Mouse (Mus musculus): ENCODE measurements around the gene Fam180a. TPM values are rescaled to one million over a fixed set of nuclear protein-coding genes. Genes with fewer than 3 reads are reported as not detected.
"Not testable (repeated sequence)": the region's sequence is repeated elsewhere in the genome, so short reads cannot be mapped to it uniquely, and the experiment has no call there.

Fam180a gene
- 0.16 and 0.31 TPM in 2 replicates for polyA plus RNA-seq (2014; fragmentation: Nextera tagmentation; extraction: Ambion mirVana)

GRCm38 (mm10) chr6:35326111-35326515 is at the start of gene Fam180a:
Gene Fam180a, minus strand, starts transcription at chr6:35326141.
- H3K9ac ChIP-seq (ENCODE audit: low read depth, low read length): no peak within 1 kb of the TSS
- H3K27ac ChIP-seq (ENCODE audit: low read depth, low read length): no peak within 1 kb of the TSS
- no peak for ATAC-seq (replicated peaks; ENCODE audit: insufficient number of reproducible peaks, low FRiP score, low TSS enrichment)
- H3K4me3 ChIP-seq (ENCODE audit: low read depth, low read length): no peak within 1 kb of the TSS
- H3K27me3 ChIP-seq (ENCODE audit: control insufficient read depth, insufficient read depth, low read length): no peaks in the 10 kb centered on the region
- 0 out of 2 replicates have a peak, but pooled peaks cover 8% of the 10 kb centered on the region for H3K4me1 ChIP-seq (ENCODE audit: control insufficient read depth, insufficient read depth, low read length)
- no peaks in the 10 kb centered on the region for H3K36me3 ChIP-seq (ENCODE audit: control insufficient read depth, insufficient read depth, low read length)
- H3K4me2 ChIP-seq: no peak within 1 kb of the TSS
- H3K9me3 ChIP-seq (replicated peaks; ENCODE audit: control insufficient read depth, low read length): no peaks in the 10 kb centered on the region
- 66% methylated on average over 9 of the region's 9 CpGs for WGBS (ENCODE audit: insufficient replicate concordance)

DNA sequence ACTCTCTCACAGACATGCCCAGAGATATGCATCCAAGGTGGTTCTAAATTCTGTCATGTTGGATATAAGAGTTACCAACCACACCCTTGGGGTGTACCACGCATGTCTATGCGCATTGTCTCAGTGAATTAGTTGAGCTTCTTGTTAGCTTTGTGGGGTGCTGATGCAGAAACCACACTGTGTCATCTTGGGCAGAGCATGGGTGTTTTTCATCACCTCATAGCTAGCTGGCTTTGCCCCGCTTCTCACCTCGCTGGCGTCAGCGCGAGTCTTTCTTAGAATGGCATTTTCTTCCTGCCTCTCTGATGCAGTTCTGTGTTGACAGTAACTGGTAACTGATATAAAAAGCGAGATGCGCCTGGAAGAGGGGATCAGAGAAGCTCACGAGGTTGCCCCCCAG is 48.1 kb upstream of the Fam180a start:
- no peaks in the 10 kb centered on the region for H3K36me3 ChIP-seq (ENCODE audit: control insufficient read depth, insufficient read depth, low read length)
- no peak overlapping the region for H3K4me3 ChIP-seq (ENCODE audit: low read depth, low read length)
- no peak overlapping the region for H3K9ac ChIP-seq (ENCODE audit: low read depth, low read length)
- H3K9me3 ChIP-seq (replicated peaks; ENCODE audit: control insufficient read depth, low read length): no peaks in the 10 kb centered on the region
- no peaks in the 10 kb centered on the region for H3K4me1 ChIP-seq (ENCODE audit: control insufficient read depth, insufficient read depth, low read length)
- no peak overlapping the region for H3K27ac ChIP-seq (ENCODE audit: low read depth, low read length)
- WGBS (ENCODE audit: insufficient replicate concordance): 81% methylated on average over 10 of the region's 10 CpGs
- H3K27me3 ChIP-seq (ENCODE audit: control insufficient read depth, insufficient read depth, low read length): no peaks in the 10 kb centered on the region
- ATAC-seq (replicated peaks; ENCODE audit: insufficient number of reproducible peaks, low FRiP score, low TSS enrichment): no peak
- no peak overlapping the region for H3K4me2 ChIP-seq

DNA sequence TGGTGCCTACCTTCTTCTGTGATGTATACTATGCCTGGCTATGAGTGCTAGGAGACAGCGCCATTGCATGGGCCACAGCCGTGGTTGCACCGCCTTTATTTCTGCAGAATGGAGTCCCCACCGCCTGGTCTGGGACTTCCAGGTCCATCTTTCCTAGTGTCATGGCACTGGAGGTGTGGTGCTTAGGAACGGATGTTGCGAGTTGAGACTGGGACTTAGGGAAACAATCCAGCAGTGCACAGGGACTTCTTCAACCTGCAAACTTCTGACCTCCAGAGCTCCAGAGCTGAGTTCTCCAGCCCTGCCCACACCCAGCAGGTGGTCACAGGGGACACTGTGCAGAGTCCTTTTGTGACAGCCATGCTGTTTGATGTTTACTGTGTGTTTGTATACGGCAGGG is 44.4 kb upstream of the Fam180a start:
- no peak for ATAC-seq (replicated peaks; ENCODE audit: insufficient number of reproducible peaks, low FRiP score, low TSS enrichment)
- no peak overlapping the region for H3K4me2 ChIP-seq
- no peaks in the 10 kb centered on the region for H3K27me3 ChIP-seq (ENCODE audit: control insufficient read depth, insufficient read depth, low read length)
- H3K9ac ChIP-seq (ENCODE audit: low read depth, low read length): no peak overlapping the region
- H3K4me1 ChIP-seq (ENCODE audit: control insufficient read depth, insufficient read depth, low read length): no peaks in the 10 kb centered on the region
- WGBS (ENCODE audit: insufficient replicate concordance): 92% methylated on average over 7 of the region's 7 CpGs
- no peaks in the 10 kb centered on the region for H3K9me3 ChIP-seq (replicated peaks; ENCODE audit: control insufficient read depth, low read length)
- H3K27ac ChIP-seq (ENCODE audit: low read depth, low read length): no peak overlapping the region
- no peaks in the 10 kb centered on the region for H3K36me3 ChIP-seq (ENCODE audit: control insufficient read depth, insufficient read depth, low read length)
- no peak overlapping the region for H3K4me3 ChIP-seq (ENCODE audit: low read depth, low read length)

- H3K4me2 ChIP-seq; H3K4me3 ChIP-seq (ENCODE audit: low read depth, low read length); H3K4me1 ChIP-seq (ENCODE audit: control insufficient read depth, insufficient read depth, low read length); H3K27ac ChIP-seq (ENCODE audit: low read depth, low read length); H3K36me3 ChIP-seq (ENCODE audit: control insufficient read depth, insufficient read depth, low read length); ATAC-seq (replicated peaks; ENCODE audit: insufficient number of reproducible peaks, low FRiP score, low TSS enrichment); H3K27me3 ChIP-seq (ENCODE audit: control insufficient read depth, insufficient read depth, low read length); H3K9ac ChIP-seq (ENCODE audit: low read depth, low read length); H3K9me3 ChIP-seq (replicated peaks; ENCODE audit: control insufficient read depth, low read length): not testable (repeated sequence)
- WGBS (ENCODE audit: insufficient replicate concordance): 76% methylated on average over 14 of the region's 18 CpGs
Measured at GRCm38 (mm10) chr6:35369578-35370282, 43.8 kb upstream of the Fam180a start.

DNA sequence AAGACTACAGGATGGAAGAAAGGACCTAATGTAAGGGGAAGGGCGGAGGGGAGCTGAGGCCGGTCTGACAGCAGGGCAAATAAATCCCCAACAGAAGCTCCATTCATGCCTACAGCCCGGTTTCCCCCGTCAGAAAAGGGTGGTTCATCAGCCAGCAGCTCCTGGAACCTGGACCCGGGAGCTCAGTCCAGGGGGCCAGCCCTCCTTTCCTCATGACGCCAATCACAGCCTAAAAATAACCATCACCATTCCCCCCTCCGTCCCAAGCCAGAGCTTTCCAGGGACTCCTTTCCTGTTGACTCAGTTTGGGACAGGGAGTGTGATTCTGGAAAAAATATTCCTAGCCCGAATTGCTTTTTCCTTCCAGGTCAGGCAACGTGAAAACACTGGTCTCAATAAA is 36.7 kb upstream of the Fam180a start:
- Histone ChIP-seq H3K9me3 (replicated peaks; ENCODE audit: control insufficient read depth, low read length) (no peaks in the 10 kb centered on the region), H3K4me3 (ENCODE audit: low read depth, low read length) (no peak overlapping the region), H3K4me2 (peak overlapping the region; percentile 31), H3K4me1 (ENCODE audit: control insufficient read depth, insufficient read depth, low read length) (peaks cover 12% of the 10 kb centered on the region; the same call in 1 of the 2 replicates), H3K27me3 (ENCODE audit: control insufficient read depth, insufficient read depth, low read length) (no peaks in the 10 kb centered on the region), H3K36me3 (ENCODE audit: control insufficient read depth, insufficient read depth, low read length) (no peaks in the 10 kb centered on the region), H3K27ac (ENCODE audit: low read depth, low read length) (no peak overlapping the region), H3K9ac (ENCODE audit: low read depth, low read length) (no peak overlapping the region)
- WGBS (ENCODE audit: insufficient replicate concordance): 30% methylated on average over 9 of the region's 9 CpGs
- ATAC-seq (replicated peaks; ENCODE audit: insufficient number of reproducible peaks, low FRiP score, low TSS enrichment): no peak

- H3K4me2 ChIP-seq: no peak overlapping the region
Measured at GRCm38 (mm10) chr6:35355320-35355719, 29.4 kb upstream of the Fam180a start.

GRCm38 (mm10) chr6:35354622-35354998 is 28.7 kb upstream of the Fam180a start:
- no peaks in the 10 kb centered on the region for H3K36me3 ChIP-seq (ENCODE audit: control insufficient read depth, insufficient read depth, low read length)
- WGBS (ENCODE audit: insufficient replicate concordance): 46% methylated on average over 6 of the region's 6 CpGs
- no peaks in the 10 kb centered on the region for H3K9me3 ChIP-seq (replicated peaks; ENCODE audit: control insufficient read depth, low read length)
- peaks cover 3% of the 10 kb centered on the region; the same call in 1 of the 2 replicates for H3K4me1 ChIP-seq (ENCODE audit: control insufficient read depth, insufficient read depth, low read length)
- no peak overlapping the region for H3K27ac ChIP-seq (ENCODE audit: low read depth, low read length)
- ATAC-seq (replicated peaks; ENCODE audit: insufficient number of reproducible peaks, low FRiP score, low TSS enrichment): no peak
- H3K4me3 ChIP-seq (ENCODE audit: low read depth, low read length): no peak overlapping the region
- H3K27me3 ChIP-seq (ENCODE audit: control insufficient read depth, insufficient read depth, low read length): no peaks in the 10 kb centered on the region
- no peak overlapping the region for H3K9ac ChIP-seq (ENCODE audit: low read depth, low read length)
- no peak overlapping the region for H3K4me2 ChIP-seq

More at GRCm38 (mm10) chr6:35355320-35355719, 29.4 kb upstream of the Fam180a start:
- H3K4me3 ChIP-seq (ENCODE audit: low read depth, low read length): no peak overlapping the region
- WGBS (ENCODE audit: insufficient replicate concordance): 85% methylated on average over 3 of the region's 3 CpGs
- H3K36me3 ChIP-seq (ENCODE audit: control insufficient read depth, insufficient read depth, low read length): no peaks in the 10 kb centered on the region
- no peak overlapping the region for H3K27ac ChIP-seq (ENCODE audit: low read depth, low read length)
- H3K27me3 ChIP-seq (ENCODE audit: control insufficient read depth, insufficient read depth, low read length): no peaks in the 10 kb centered on the region
- H3K9ac ChIP-seq (ENCODE audit: low read depth, low read length): no peak overlapping the region
- ATAC-seq (replicated peaks; ENCODE audit: insufficient number of reproducible peaks, low FRiP score, low TSS enrichment): no peak
- no peaks in the 10 kb centered on the region for H3K9me3 ChIP-seq (replicated peaks; ENCODE audit: control insufficient read depth, low read length)
- H3K4me1 ChIP-seq (ENCODE audit: control insufficient read depth, insufficient read depth, low read length): peaks cover 3% of the 10 kb centered on the region; the same call in 1 of the 2 replicates

DNA sequence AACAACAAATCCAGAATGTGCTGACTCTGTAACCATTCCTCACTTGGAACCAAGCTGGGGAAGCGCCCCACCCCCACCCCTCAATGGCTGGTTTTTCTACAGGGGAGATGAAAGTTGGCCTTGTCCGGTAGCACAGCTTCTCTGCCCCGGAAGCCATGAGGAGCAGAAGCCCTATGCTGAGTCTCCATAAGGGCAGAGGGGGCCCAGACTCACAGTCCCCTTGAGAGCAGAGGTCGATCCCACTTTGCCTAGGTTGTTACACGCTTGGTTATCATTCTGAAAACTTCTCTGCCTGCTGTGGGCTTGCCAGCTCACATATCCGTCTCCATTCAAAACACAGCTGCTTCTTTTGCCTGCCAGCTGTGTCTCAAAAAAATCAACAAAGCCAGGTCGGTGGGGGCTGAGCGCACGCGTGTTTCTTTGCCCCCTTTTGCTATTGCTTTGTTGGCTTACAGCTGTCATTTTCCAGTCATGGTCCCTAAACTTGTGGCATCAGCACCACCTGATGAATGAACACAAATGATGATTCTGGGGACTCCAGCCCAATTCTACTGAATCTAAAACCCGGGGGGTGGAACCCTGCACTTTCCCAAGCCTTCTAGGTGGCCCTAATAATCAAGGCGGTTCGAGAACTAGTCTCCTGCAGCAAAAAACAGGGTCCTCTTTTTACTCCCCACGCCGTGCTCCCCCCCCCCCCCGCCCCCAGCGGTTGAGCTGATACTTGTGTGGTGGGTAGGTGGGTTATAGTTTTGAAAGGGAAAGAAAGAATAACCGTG is 28.1 kb upstream of the Fam180a start:
- WGBS (ENCODE audit: insufficient replicate concordance): 25% methylated on average over 18 of the region's 18 CpGs
- ATAC-seq (replicated peaks; ENCODE audit: insufficient number of reproducible peaks, low FRiP score, low TSS enrichment): peak; percentile 42; the same call in 1 of the 2 replicates
- H3K4me3 ChIP-seq (ENCODE audit: low read depth, low read length): no peak overlapping the region

More for the DNA sequence above, 28.1 kb upstream of the Fam180a start:
- H3K27me3 ChIP-seq (ENCODE audit: control insufficient read depth, insufficient read depth, low read length): no peaks in the 10 kb centered on the region
- H3K4me2 ChIP-seq: peak overlapping the region; percentile 47
- no peak overlapping the region for H3K27ac ChIP-seq (ENCODE audit: low read depth, low read length)
- H3K36me3 ChIP-seq (ENCODE audit: control insufficient read depth, insufficient read depth, low read length): no peaks in the 10 kb centered on the region
- no peaks in the 10 kb centered on the region for H3K9me3 ChIP-seq (replicated peaks; ENCODE audit: control insufficient read depth, low read length)
- H3K4me1 ChIP-seq (ENCODE audit: control insufficient read depth, insufficient read depth, low read length): peaks cover 3% of the 10 kb centered on the region; the same call in 1 of the 2 replicates
- H3K9ac ChIP-seq (ENCODE audit: low read depth, low read length): no peak overlapping the region

Data from heart, embryonic 11.5 days (tissue).